Mouse (Mus musculus) midbrain, embryonic 10.5 days (tissue): ENCODE results near the gene Jarid2. TPM values are rescaled to one million over a fixed set of nuclear protein-coding genes. Genes with fewer than 3 reads are reported as not detected.
A peak's percentile ranks its signal among the peaks of the same experiment; 100 is the strongest.

ENCODE experiments used
- DNase-seq: peaks from one replicate; pipeline ENCODE4 v3.0.0-alpha.2; 2017; ENCODE audit warnings: low spot score
- H3K27ac ChIP-seq: fragments of 300-500 bp; sonication (generic); replicated peaks from 2 replicates; pipeline ENCODE4 v1.5.1; 2016; ENCODE audit warnings: mild to moderate bottlenecking
- H3K27me3 ChIP-seq: fragments of 300-500 bp; sonication (generic); 2 replicates; pipeline ENCODE4 v1.6.1; 2016; ENCODE audit warnings: low read depth, mild to moderate bottlenecking; ENCODE audit not compliant: poor library complexity, severe bottlenecking
- H3K36me3 ChIP-seq: fragments of 300-500 bp; sonication (generic); 2 replicates; pipeline ENCODE4 v1.6.1; 2016; ENCODE audit warnings: mild to moderate bottlenecking, moderate library complexity
- H3K4me1 ChIP-seq: fragments of 300-500 bp; sonication (generic); 2 replicates; pipeline ENCODE4 v1.6.1; 2016
- H3K4me3 ChIP-seq: fragments of 300-500 bp; sonication (generic); 2 replicates; pipeline ENCODE4 v1.5.1; 2016; ENCODE audit warnings: mild to moderate bottlenecking, moderate library complexity
- H3K9me3 ChIP-seq: fragments of 300-500 bp; sonication (generic); replicated peaks from 2 replicates; pipeline ENCODE4 v1.6.1; 2016; ENCODE audit warnings: mild to moderate bottlenecking
- WGBS: fragments of 180-500 bp; shearing (Covaris S2); methylation state at CpG from one replicate; pipeline ENCODE4 v1.1.7; 2016; 5-methylcytosine and 5-hydroxymethylcytosine counted together
- polyA plus RNA-seq: library from polyadenylated mRNA; unstranded; fragments of >200 nt; fragmentation: Nextera tagmentation; extraction: Ambion mirVana; gene quantifications from 2 replicates; pipeline ENCODE4 v1.2.1, GENCODE M21; 2016

The Jarid2 gene
- polyA plus RNA-seq, 1 experiment from 2014 or later: 63.8 TPM

- Histone ChIP-seq H3K27ac (peak overlapping the region; percentile 99), H3K4me3 (peak overlapping the region; percentile 79), H3K27me3 (0 out of 2 replicates have a peak, but pooled peaks cover 8% of the 10 kb centered on the region), H3K36me3 (no peaks in the 10 kb centered on the region), H3K4me1 (peaks cover 56% of the 10 kb centered on the region), H3K9me3 (no peaks in the 10 kb centered on the region)
- no peak for DNase-seq
- WGBS: under 1% methylated on average over 16 of the region's 16 CpGs
These were observed 2.6 kb downstream of the Jarid2 start for GRCm38 (mm10) chr13:44731727-44732441.

GRCm38 (mm10) chr13:44732442-44732974 lies 3.2 kb downstream of the Jarid2 start:
- Histone ChIP-seq H3K27me3 (0 out of 2 replicates have a peak, but pooled peaks cover 2% of the 10 kb centered on the region), H3K27ac (peak overlapping the region; percentile 99), H3K4me1 (peaks cover 60% of the 10 kb centered on the region), H3K4me3 (peak overlapping the region; percentile 79), H3K36me3 (no peaks in the 10 kb centered on the region), H3K9me3 (no peaks in the 10 kb centered on the region)
- no peak for DNase-seq
- WGBS: under 1% methylated on average over 7 of the region's 7 CpGs

DNA sequence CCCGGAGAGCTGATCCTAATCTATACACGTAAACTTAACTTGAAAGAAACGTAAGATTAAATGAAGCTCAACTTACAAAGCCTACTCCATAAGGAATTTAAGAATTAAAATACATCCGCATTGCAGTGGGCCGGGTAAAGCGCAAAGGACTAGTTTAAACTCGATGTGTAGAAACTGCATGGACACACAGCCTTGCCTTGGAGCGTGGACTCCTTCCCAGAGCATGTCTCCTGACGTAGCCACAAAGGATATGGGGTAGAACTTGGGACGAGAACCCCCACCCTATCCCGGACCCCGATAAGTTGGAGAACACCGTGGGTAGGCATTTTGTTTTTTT lies 3.7 kb downstream of the Jarid2 start:
- WGBS: under 1% methylated on average over 13 of the region's 13 CpGs
- Histone ChIP-seq H3K4me1 (peaks cover 55% of the 10 kb centered on the region), H3K9me3 (no peaks in the 10 kb centered on the region), H3K27me3 (no peaks in the 10 kb centered on the region), H3K4me3 (peak overlapping the region; percentile 79), H3K27ac (peak overlapping the region; percentile 99), H3K36me3 (no peaks in the 10 kb centered on the region)
- DNase-seq: no peak

- WGBS: under 1% methylated on average over 65 of the region's 71 CpGs
- H3K27ac ChIP-seq: peak overlapping the region; percentile 99
- DNase-seq: peak; percentile 86
- H3K36me3 ChIP-seq: no peaks in the 10 kb centered on the region
- H3K4me1 ChIP-seq: peaks cover 50% of the 10 kb centered on the region
- H3K27me3 ChIP-seq: no peaks in the 10 kb centered on the region
- H3K9me3 ChIP-seq: no peaks in the 10 kb centered on the region
- H3K4me3 ChIP-seq: peak overlapping the region; percentile 79
These were observed 4.3 kb downstream of the Jarid2 start for GRCm38 (mm10) chr13:44733373-44734111.

- H3K4me3 ChIP-seq: peak overlapping the region; percentile 79
- H3K9me3 ChIP-seq: no peaks in the 10 kb centered on the region
- 72% methylated on average over 5 of the region's 5 CpGs for WGBS
- peaks cover 41% of the 10 kb centered on the region for H3K4me1 ChIP-seq
- H3K27me3 ChIP-seq: no peaks in the 10 kb centered on the region
- H3K36me3 ChIP-seq: peaks cover 5% of the 10 kb centered on the region
- H3K27ac ChIP-seq: 0 out of 2 replicates have a peak overlapping the region, but pooled peaks have one; percentile 99
- no peak for DNase-seq
These were observed 5.2 kb downstream of the Jarid2 start for GRCm38 (mm10) chr13:44734441-44734840.

DNA sequence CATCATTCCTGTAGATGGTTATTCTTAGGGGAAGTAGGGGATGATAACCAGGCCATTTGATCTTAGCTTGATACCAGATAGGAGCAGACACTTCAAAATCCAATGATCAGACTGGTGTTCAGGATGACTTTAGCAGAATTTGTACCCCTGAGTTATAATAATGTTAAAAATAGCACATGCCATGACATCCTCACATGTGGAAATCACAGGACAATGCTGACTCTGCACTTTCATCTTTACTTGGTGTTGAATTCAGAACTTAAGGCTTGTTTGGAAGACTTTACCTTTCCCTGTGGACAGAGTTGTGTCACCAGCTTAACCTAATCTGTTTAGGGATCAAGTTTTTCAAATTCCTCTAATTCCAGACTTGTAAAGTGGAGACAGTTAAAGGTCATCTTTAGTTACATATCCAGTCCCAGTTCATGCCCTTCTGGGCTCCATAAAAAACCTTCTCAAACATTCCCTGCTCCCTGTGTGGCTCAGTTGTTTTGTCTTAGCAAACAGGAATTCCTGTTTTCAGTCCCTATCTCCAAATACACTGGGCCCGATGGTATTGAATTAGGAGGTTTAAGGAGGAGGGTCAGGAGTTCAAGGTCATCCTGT lies 5.9 kb downstream of the Jarid2 start:
- H3K4me3 ChIP-seq: peak overlapping the region; percentile 79; the same call in 1 of the 2 replicates
- WGBS: 45% methylated on average over 1 of the region's 1 CpGs
- peaks cover 36% of the 10 kb centered on the region for H3K4me1 ChIP-seq
- H3K27me3 ChIP-seq: no peaks in the 10 kb centered on the region
- H3K9me3 ChIP-seq: no peaks in the 10 kb centered on the region
- H3K27ac ChIP-seq: no peak overlapping the region
- peaks cover 6% of the 10 kb centered on the region for H3K36me3 ChIP-seq
- no peak for DNase-seq

DNA sequence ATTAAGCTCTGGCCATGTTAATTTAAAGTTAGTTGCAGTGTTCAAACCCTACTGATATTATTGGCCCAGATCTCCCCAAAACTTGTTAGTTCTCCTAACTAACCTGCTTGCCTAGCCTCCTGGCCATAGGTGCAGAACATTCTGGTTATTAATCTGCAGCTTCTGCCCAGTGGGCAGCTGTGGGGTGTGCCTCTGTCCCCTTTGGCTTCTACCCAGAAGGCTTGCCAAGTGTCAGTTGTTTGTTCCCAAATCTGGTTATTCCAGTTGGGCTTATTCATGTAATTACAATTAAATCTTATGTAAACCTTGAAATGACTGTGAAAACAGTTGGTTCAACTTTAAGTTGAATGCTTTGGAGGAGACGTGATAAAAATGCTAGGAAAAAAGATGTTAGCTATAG lies 8.0 kb downstream of the Jarid2 start:
- peaks cover 6% of the 10 kb centered on the region for H3K36me3 ChIP-seq
- H3K27ac ChIP-seq: no peak overlapping the region
- H3K27me3 ChIP-seq: no peaks in the 10 kb centered on the region
- H3K4me3 ChIP-seq: no peak overlapping the region
- H3K9me3 ChIP-seq: no peaks in the 10 kb centered on the region
- DNase-seq: no peak
- H3K4me1 ChIP-seq: peaks cover 44% of the 10 kb centered on the region
- 88% methylated on average over 1 of the region's 1 CpGs for WGBS

- WGBS: 28% methylated on average over 3 of the region's 3 CpGs
- peak overlapping the region; percentile 29 for H3K4me3 ChIP-seq
- H3K4me1 ChIP-seq: peaks cover 100% of the 10 kb centered on the region
- H3K36me3 ChIP-seq: no peaks in the 10 kb centered on the region
- no peaks in the 10 kb centered on the region for H3K9me3 ChIP-seq
- peak; percentile 58 for DNase-seq
- peak overlapping the region; percentile 79 for H3K27ac ChIP-seq
- H3K27me3 ChIP-seq: no peaks in the 10 kb centered on the region
These were observed 22.5 kb downstream of the Jarid2 start for GRCm38 (mm10) chr13:44751780-44752179.

DNA sequence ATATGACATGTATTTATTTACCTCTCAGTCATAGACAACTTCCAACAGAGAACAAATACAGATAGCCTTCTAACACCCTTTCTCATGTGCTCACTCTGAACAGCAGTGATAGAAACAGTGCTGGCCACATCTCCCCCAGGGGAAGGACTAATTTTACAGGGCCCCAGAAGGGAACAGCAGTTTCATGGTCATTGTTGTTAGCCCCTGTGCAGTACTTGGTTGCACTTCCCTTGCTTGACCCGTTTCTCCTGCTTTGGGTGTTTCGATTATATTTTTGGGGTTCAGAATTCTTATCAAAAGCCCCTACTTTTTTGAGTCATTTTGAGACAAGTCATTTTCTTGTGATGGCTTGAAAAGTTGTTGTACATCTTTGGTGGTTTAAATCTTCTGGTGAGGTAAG lies 23.9 kb downstream of the Jarid2 start:
- Histone ChIP-seq H3K27ac (peak overlapping the region; percentile 79), H3K9me3 (no peaks in the 10 kb centered on the region), H3K27me3 (no peaks in the 10 kb centered on the region), H3K4me1 (peaks cover 88% of the 10 kb centered on the region), H3K4me3 (no peak overlapping the region), H3K36me3 (no peaks in the 10 kb centered on the region)
- DNase-seq: no peak
- WGBS: 88% methylated on average over 2 of the region's 2 CpGs

- peak; percentile 60 for DNase-seq
- WGBS: 1% methylated on average over 5 of the region's 5 CpGs
- H3K4me3 ChIP-seq: peak overlapping the region; percentile 24
- H3K27me3 ChIP-seq: no peaks in the 10 kb centered on the region
- peaks cover 74% of the 10 kb centered on the region for H3K4me1 ChIP-seq
- H3K36me3 ChIP-seq: no peaks in the 10 kb centered on the region
- no peaks in the 10 kb centered on the region for H3K9me3 ChIP-seq
- H3K27ac ChIP-seq: peak overlapping the region; percentile 78
These were observed 26.2 kb downstream of the Jarid2 start for GRCm38 (mm10) chr13:44755434-44755833.

- 81% methylated on average over 1 of the region's 1 CpGs for WGBS
- H3K27ac ChIP-seq: no peak overlapping the region
- H3K4me3 ChIP-seq: no peak overlapping the region
- H3K9me3 ChIP-seq: no peaks in the 10 kb centered on the region
- no peaks in the 10 kb centered on the region for H3K27me3 ChIP-seq
- peaks cover 66% of the 10 kb centered on the region for H3K4me1 ChIP-seq
- H3K36me3 ChIP-seq: no peaks in the 10 kb centered on the region
- DNase-seq: no peak
These were observed 29.5 kb downstream of the Jarid2 start for GRCm38 (mm10) chr13:44758750-44759149.

DNA sequence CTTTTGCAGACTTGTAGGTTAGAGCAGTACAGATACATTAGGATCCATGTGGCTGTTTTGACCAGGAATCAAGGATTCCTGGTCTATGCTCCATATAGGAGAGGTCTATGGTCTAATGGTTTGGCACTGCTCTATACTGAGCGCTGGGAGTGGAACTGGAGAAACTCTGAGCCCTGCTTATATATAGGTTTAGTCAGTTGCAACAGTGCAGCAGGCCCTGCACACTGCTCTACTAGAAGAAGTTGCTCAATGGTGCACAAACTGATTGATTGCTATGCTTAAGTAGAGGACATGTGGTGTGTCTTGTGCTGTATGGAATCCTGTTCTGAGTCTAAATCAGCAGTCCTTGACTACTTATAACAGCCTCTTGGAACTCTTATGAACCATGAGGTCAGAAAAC lies 31.5 kb downstream of the Jarid2 start:
- no peak overlapping the region for H3K4me3 ChIP-seq
- H3K4me1 ChIP-seq: peaks cover 46% of the 10 kb centered on the region
- 94% methylated on average over 1 of the region's 1 CpGs for WGBS
- H3K27me3 ChIP-seq: no peaks in the 10 kb centered on the region
- no peak for DNase-seq
- no peaks in the 10 kb centered on the region for H3K36me3 ChIP-seq
- no peak overlapping the region for H3K27ac ChIP-seq
- no peaks in the 10 kb centered on the region for H3K9me3 ChIP-seq
